ENCODE assay signal across 10 mouse cellular contexts in genomic region chr15:27282279-27282678, GRCm38 (mm10).
A peak's percentile ranks its signal among the peaks of the same experiment; 100 is the strongest.
DNase-seq lines count a peak whose midpoint lies in the region; TF ChIP-seq lines count a peak whose summit lies in the region.
"Had no signal": no experiment of that assay in that cellular context is flagged by ENCODE, and none has a peak within 500 bp of the region (broad histone marks: within the 10 kb centered on the region; RNA-seq: fewer than 3 reads in every experiment).

No protein-coding gene starts in this region.

- H3K4me3 ChIP-seq in layer of hippocampus, adult 2 months, result no peak overlapping the region
- H3K4me3 ChIP-seq: hindbrain, embryonic 12.5 days; liver, embryonic 15.5 days had no signal

- DNase-seq in layer of hippocampus, adult 2 months (ENCODE audit: low spot score in 2 of 2), result no peak
- no peak for DNase-seq in layer of hippocampus, adult 9-11 months
- DNase-seq in thymus, postnatal 4 days, result peak; percentile 16
- no peak for DNase-seq in thymus, postnatal 14 days
- peak; percentile 28 for DNase-seq in R1 (ENCODE audit: low read depth, low spot score)
- no peak for DNase-seq in heart, postnatal 4 days
- DNase-seq in cerebellum, adult 11-12 months, result no peak
- DNase-seq: cerebellum, adult 8-10 months had no signal

- peak; percentile 47 for TF ChIP-seq CTCF in layer of hippocampus, adult 2 months (conservative IDR thresholded peaks at IDR 0.05)

- H3K27ac ChIP-seq in layer of hippocampus, adult 2 months, result no peak overlapping the region
- H3K27ac ChIP-seq: hindbrain, embryonic 12.5 days; liver, embryonic 15.5 days had no signal

Comparison
In these comparisons a context has a peak if more than half of its experiments do, and no peak if none do; other contexts are left out.
1. DNase-seq: peak in thymus, postnatal 4 days (single experiment) and R1 (single experiment); none in layer of hippocampus, adult 2 months (0 of 2), layer of hippocampus, adult 9-11 months (single experiment), thymus, postnatal 14 days (single experiment), heart, postnatal 4 days (single experiment) and cerebellum, adult 11-12 months (single experiment).